Mouse (Mus musculus): ENCODE measurements around the gene Gpr142.

Gene Gpr142

DNA sequence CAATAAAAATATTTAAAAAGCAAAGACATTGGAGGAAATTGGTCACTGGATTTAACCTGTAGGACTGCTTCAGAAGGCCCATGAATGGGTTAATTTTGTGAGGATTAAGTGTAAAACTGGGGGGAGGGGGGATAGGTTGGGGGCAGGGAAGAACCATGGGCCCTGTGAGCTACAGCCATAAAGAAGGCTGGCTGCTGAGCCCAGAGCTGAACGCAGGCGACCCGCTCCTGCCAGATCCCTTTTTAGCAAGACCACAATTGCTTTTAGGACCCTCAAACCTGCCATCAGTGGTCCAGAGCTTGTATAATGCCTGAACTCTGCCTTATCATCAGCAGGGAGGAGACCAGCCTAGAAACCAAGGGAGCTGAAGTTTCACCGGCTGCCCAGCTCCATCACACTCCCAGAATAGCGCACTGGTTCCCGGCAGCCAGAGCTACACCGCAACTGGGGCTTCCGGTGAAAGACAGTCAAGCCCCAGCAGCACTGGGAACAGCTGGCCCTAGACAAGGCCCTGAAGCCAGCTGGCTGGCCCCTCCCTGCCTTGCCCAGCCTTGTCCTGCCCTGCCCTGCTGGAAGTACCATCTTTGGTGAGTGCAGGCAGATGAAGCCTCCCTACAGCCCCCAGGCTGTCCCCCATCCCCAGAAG is 45.2 kb downstream of the Gpr142 start:
- no peak for DNase-seq (ENCODE audit: low read depth, low spot score)

DNA sequence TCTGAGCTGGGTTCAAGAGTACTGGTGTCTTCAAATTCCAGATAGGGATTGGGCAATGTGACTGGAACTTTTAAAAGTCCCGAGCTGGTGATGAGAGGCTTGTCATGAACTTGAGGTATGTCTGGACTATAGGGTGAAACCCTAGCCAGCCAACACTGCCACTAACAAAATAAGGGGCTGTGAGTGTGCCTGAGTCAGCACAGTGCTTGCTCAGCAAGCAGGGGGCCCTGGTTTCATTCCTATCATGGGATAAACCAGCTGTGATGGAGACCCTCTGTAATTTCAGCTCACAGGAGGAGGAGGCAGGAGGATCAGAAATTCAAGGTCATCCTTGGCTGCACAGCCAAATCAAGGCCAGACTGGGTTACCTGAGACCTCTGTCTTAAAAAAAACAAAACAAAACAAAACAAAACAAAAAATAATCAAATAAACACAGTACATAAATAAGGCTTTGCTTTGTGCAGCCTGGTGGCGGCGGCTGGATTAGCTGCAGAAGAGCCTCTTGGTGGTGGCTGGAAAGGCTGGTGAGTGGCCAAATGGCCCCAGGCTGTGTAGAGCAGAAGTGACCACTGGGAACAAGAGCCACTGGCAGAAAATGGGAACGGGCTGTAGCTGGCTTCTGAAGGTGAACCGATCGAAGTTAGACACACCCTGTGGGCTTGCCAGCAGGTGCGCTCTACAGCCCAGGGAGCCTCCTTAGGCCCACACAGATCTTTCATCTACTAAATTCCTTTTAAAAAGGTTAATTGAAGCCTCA is 45.9 kb downstream of the Gpr142 start:
- DNase-seq (ENCODE audit: low read depth, low spot score): no peak

DNA sequence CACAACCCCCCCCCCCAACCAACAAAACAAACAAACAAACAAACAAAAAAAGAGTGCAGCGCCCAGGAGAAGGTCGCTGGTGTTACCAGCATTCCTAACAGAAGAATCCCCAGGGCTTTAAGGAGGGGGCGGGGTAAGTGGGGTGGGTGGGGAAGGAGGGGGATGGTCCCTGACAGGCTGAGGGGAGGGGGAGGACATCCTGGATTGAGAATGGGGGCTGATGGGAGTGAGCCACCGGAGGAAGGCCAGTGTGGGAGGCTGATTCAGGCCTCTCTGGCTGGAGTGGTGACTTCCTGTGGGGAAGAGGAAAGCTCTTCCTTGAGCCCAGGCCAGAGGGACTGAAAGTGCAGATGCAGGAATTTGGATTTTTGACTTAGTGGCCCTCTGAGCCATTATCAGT is 47.6 kb downstream of the Gpr142 start:
- no peak for DNase-seq (ENCODE audit: low read depth, low spot score)

DNA sequence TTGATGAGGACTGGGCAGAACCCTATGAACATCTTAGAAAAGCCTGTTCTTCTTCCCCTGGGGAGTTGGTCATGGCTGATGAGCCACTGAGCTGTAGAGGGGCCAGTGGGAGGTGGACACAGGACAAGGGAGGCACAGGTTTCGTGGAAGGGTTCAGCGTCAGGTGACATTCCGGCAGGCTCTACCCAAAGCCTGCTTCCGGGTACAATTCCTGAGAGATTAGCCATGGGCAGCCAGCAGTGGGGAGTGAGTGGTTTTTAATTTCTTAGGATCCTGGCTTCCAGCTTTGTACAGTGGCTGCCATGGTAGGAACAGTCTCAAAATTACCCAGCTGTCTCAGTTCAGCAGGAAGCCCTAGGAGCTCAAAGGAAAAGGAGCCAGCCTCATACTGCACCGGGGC is 48.3 kb downstream of the Gpr142 start:
- no peak for DNase-seq (ENCODE audit: low read depth, low spot score)

DNA sequence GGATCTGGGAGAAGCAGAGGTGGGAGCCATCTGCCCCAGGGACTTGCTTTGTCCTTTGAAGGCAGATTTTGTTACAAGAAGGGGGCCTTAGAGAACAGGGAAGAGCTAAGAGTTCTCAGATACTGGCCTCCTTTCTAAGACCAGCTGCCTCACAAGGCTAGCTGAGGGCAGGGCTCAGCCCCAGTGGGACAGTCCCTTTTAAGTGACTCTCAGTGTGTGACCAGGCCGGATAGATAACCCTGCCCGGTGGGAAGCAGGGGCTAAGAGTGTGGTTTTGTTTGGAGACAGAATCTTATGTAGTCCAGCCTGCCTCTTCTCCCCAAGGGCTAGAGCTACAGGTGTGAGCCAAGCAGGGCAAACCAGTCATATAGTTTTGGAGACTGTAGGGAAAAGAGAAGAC is 50.8 kb downstream of the Gpr142 start:
- no peak for DNase-seq (ENCODE audit: low read depth, low spot score)

DNA sequence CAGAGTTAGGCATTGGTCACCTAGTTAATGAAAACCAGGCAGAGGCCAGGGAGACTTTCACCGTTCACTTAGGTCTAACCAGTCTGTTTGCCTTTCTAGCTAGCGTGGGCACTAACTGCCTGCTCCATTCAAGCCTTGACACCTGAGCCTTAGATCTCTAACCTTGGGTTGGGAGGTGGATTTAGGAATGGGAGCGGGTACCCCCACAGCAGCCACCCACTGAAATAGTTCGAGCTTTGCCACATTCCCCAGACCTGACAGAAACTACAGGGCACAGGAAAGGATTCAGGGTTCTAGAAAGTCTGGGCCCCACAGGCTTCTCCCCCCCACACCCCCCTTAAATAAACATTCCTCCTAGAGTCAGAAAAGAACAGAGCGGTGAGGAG is 51.3 kb downstream of the Gpr142 start:
- no peak for DNase-seq (ENCODE audit: low read depth, low spot score)

DNA sequence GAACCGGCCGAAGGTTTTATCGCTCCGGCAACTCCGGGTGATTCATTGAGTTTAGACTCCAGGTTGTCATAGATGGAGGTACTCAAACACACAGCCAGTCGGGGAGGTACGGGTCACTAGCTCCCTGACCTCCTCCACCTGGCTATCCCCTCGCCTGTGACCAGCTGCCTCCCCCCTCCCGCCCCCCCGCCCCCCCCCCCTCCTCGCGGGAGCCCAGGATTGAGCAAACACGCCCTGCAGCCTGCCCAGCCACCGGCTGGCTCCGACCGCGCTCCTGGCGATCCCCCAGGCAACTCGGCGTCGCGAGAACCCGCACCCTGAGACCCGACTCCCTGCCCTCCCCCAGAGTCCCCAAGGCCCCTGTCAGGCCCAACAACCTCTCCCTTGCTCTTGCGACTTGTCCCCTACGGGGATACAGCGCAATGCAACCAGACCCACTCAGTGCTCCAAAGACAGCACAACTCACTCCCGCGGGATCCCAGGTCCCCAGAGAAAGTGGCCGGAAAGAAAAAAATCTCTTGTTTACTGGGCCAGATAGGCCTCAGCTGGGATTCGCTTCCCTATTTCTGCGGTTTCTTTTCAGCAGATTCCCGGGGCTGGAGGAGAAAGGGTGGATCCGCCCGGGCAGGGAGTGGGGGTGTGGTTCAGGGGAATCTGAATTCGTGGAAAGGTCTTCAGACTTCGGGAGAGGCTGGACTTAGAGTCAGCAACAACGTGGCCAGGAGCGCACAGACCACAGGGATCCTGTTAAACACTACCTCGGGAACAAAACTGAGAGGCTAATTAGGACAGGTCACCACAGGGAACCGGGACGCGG is 51.9 kb downstream of the Gpr142 start, which contains the start of gene Gprc5c:
Gene Gprc5c (plus strand): TSS at position 701 of the 817 bp plus-strand sequence.
- DNase-seq (ENCODE audit: low read depth, low spot score): no peak

DNA sequence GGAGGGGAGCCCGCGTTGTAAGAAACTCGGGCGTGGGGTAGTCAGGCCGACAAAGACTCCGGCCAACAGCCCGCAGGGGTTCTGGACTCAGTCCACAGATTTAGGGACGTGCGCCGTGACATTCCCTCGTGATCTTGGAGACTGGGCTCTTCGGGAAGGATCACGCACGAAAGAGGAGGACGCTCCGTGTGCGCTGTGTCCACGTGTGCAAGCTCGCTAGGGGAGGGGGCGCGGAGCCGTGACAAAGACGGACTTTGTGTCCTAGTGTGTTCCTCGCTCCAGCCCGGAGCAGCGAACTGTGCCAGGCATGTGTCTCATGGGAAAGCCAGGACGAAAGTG is 52.5 kb downstream of the Gpr142 start:
- DNase-seq (ENCODE audit: low read depth, low spot score): no peak

DNA sequence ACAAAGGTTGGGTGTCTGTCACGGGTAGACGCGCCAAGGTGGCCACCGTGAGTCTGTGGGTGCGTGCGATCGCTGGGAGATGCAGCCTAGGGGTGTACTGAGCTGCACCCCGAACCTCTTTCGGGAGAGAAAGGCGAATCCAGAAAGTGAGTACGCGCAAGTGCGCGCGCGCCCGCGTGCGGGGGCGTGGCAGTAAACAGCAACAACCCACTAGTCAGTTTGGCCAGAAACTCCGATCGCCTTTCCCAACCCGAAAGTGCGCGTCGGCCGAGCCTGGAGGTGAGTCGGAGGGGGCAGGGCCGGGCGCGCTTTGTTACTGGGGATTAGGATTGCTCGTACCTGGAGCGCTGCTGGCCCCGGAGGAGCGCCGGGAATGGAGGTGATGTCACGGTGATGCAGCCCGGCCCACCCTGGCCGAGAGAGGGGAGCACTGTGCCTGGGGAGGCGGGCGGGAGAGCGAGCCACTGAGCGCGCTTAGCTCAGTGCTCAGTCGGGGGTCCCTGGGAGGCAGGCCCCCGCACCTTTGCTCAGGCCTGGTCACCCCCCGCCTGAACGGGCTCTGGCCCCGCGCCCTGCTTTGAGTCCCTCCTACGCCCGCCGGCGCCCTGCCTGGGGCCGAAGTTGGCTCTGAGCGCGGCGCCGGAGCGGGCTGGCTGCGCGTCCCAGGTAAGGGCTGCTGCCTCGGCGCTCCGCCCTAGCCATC is 53.0 kb downstream of the Gpr142 start:
- no peak for DNase-seq (ENCODE audit: low read depth, low spot score)

DNA sequence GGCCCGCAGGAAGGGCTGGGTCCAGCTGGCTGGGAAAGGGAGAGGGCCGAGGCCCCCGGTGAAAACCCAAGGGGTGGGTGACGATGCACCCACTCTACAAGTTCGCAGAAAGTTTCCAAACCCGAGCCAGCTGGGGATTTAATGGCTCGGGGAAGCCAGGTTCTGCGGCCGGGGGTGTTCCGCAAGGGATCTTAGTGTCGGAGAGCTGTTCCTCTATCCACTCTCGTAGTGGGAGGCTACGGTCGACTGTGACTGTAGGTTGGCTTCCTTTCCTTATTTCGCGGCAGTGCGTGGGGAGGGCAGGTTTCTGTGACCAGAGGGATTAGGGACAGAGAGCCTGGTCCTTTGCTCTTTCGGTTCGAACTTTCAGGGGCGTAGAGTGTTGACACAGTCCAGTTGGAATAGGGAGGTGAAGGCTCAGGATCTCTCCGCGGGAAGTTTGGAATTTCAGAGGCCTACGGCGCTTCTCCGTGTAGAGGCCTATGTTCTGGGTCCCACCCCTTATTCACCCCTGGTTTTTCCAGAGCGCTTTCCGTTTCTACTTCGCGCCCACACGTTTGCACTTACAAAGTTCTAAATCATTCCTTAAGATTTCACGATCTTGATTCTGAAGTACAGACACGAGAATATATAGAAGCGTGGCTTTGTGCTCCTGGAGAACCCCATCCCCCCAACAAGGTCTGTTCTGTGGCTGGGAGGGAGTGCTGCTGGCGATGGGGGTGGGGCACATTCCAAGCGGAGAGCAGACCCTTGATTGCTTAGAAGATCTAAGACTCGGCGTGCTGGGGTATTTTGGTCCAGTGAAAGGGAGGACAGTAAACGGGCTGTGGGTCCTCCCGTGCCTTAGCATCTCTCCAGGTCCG is 53.8 kb downstream of the Gpr142 start:
- DNase-seq (ENCODE audit: low read depth, low spot score): no peak

DNA sequence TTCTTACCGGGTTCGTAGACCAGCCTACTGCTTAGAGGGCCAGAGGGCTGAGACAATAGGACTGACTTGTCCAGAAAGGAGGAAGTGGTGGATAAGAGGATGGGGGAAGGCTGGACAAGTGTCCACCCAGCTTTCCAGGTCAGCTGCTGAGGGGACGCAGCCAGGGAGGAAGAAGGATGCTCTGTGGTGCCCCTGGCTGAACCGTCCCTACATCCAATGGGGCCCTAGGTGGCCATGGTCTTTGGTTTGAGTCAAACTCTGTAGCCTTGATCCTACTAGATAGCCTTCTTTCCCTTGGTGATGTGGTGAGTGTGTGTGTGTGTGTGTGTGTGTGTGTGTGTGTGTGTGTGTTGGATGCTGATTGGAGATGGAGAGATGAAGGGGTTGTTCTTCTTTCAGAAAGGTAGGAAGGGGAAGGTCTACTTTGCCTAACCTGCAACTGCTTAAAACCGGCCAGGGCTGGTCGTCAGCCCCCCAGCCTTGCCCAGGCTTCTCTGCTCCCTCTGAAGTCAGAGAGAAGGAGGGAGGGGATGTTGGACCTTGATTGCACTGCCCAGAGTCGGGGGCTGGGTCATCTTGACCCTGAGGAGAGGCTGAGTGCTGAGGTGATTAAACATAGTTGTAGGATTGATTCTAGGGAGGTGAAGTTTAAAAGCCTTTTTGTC is 54.6 kb downstream of the Gpr142 start:
- DNase-seq (ENCODE audit: low read depth, low spot score): no peak

DNA sequence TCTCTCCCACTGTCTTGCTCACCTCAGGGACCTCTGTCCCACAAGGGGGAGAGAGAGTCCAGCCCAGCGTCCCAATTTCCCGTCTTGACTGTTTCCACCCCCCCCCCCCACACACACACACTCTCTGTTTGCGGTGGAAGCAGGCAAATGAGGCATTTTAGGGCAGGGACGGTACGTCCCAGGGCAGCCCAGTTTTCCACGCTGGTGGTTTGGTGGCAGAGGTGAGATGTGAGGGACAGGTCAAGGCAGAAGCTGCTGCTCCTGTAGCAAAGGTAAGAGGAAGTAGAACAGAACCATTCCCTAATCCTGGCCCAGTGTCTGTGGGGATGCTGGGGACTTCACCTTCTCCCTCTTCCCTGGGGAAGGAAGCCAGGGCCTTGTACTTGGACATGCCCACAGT is 55.9 kb downstream of the Gpr142 start:
- DNase-seq (ENCODE audit: low read depth, low spot score): no peak

DNA sequence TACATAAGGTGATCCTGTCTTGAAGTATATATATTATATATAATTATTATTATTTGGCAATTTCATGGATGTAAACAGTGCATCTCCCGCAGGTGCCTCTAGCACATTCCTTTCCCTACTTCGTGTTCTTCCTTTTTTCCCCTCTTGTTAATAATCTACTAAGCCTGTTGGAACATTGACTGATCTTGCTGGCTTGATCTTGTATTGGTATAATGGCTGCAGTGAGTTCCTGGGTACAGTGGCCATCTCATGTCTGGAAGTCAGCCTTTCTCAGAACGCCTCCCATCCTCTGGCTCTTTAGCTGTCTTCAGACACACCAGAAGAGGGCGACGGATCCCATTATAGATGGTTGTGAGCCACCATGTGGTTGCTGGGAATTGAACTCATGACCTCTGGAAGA is 57.4 kb downstream of the Gpr142 start:
- DNase-seq (ENCODE audit: low read depth, low spot score): no peak
